Mouse (Mus musculus): ENCODE measurements around the gene Lsm6.

The Lsm6 gene

DNA sequence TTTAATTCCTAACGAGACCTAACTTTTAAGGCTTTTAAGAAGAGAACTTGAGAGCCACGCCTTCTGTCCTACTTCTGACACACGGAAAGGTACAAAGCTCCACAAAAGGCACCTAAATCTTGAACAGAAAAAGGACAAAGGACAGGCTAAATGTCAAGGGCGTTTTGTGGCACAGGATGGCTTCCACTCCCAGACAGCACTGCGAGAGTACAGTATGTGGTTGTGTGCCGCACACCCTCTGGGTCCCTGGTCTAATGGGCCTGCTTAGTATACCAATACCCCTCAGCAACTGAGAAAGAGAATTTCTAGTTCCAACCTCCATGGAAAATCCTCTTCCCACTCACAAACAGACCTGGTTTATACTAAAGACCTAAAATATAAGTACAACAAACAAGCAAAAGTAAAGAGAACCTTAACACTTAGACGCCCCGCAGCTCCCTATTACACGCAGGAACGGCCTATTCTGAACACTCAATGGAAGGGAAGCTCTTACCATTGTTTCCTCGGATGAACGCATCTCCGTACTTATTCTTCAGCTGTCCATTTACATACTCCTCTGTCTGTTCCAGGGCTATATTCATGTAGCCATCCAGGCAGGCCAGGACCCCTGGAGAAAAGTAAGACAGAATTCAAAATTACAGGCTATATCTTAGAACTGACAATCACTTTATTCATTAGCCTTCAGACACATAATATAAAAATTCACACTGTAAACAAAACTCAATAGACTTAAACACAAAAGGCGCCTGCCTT, 11.3 kb downstream of the Lsm6 start:
- in situ Hi-C loops (cut with MboI; ENCODE audit: low pct_unique_long_range_greater_than_20kb in 1 of 2, low sequenced_read_pairs in 2 of 2, unreplicated experiment in 1 of 2) = no loop called here

DNA sequence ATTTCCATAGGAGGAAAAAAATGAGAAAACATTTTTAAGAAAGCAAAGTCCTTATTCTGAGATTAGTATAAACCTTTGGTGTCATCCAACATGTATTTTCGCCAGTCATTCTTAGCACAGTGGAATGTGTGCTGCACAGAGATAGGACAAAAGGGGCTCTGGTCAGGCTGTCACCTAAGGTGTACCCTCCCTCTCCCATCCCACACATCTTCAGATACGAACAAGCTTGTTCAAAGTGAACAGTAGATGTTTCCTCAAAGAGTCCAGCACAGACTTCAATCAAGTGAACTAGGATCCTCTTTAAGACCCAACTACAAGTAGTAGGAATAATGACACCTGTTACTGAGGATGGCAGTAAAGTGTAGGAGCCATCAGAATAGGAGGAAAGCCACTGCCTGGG, 12.1 kb downstream of the Lsm6 start:
- in situ Hi-C loops (cut with MboI; ENCODE audit: low pct_unique_long_range_greater_than_20kb in 1 of 2, low sequenced_read_pairs in 2 of 2, unreplicated experiment in 1 of 2) = no loop called here

DNA sequence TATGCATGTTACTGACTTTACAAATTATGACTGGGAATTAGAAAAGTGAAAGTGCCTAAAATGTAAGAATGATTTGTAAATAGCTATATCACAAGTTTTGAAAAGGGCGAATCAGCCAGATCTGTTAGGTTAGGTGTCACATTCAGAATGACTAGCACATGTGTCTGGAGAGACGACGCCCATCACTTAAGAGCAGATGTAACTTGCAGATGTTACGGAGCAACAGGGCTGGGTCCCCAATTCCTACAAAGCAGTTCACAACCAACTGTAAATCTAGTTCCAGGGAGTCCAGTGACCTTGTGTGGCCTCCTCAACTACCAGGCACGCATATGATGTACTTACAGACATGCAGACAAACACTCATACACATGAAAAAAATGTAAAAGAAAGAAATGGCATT, 12.5 kb downstream of the Lsm6 start:
- in situ Hi-C loops (cut with MboI; ENCODE audit: low pct_unique_long_range_greater_than_20kb in 1 of 2, low sequenced_read_pairs in 2 of 2, unreplicated experiment in 1 of 2) = no loop called here

DNA sequence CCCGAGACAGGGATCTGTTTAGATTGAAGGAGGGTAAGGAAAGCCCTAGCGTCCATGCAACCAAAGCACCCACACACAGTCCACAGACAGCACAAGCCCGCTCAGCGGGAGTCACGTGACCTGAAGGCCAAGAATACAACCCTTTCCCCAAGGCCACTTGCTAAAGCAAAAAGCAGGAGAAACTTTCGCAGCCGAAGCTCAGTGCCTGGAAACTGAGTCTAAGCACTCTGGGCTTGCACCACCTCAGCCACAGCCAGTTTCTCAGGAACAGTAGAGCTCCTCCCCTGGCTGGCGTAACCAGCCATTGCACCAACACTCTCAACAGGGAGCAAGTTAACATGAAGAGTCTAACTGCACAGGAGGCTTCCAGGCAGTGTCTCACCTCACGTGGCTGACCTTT, 13.7 kb downstream of the Lsm6 start:
- in situ Hi-C loops (cut with MboI; ENCODE audit: low pct_unique_long_range_greater_than_20kb in 1 of 2, low sequenced_read_pairs in 2 of 2, unreplicated experiment in 1 of 2) = no loop called here

DNA sequence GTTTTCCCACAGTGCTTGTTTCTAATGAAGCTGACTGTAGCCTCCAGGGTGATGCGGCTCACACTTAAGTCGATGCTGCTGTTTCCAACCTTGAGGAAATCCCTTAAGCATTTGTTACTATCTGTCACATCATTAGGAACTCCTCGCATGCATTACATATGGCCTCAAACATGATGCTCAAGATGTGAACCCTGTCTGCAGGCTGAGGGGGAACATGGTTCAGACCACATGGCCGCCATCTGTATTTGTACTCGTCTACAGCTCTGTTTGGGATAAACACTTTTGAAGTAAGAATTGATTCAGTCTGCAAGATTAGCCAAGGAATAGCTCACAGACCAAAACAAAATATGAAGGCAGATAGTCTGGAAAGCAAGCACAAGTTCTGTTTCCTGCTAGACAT, 14.9 kb downstream of the Lsm6 start:
- in situ Hi-C loops (cut with MboI; ENCODE audit: low pct_unique_long_range_greater_than_20kb in 1 of 2, low sequenced_read_pairs in 2 of 2, unreplicated experiment in 1 of 2) = no loop called here

DNA sequence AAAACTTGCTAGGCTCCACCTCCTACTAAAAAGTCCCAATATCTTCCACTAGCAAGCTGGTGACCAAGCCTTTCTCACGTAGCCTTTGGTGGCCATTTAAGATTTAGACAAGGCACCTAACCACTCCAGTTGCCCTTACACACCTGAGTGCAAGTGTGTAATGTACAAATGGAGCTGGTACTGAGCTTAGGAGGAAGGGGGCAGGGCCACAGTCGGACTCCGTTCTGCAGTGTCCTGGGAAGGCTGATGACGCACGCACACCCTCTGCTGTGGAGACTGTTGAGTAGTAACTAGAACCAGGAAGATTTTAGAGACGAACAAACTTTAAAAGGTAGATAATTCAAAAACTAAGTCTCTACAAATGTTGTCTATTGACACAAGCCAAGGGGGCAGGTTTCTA, 19.7 kb downstream of the Lsm6 start:
- in situ Hi-C loops (cut with MboI; ENCODE audit: low pct_unique_long_range_greater_than_20kb in 1 of 2, low sequenced_read_pairs in 2 of 2, unreplicated experiment in 1 of 2) = no loop called here

DNA sequence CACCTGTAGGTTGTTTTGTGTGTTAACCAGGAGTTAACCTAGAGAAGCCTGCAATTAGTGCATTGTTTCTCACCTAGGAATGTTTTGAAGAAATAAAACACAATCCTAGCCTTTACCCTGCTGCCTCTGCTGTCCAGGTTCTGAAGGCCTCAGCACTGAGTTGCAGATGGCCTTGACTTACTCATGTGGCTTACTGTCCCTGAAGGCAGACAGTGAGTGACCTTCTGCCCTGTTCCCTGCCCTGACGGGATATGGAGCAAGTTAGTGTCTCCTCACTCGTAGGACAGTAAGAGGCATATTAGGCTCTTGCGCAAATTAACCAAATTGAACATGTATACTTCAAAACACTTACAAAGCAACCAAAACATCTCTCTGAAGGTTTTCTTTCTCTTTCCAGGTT, 22.3 kb downstream of the Lsm6 start:
- in situ Hi-C loops (cut with MboI; ENCODE audit: low pct_unique_long_range_greater_than_20kb in 1 of 2, low sequenced_read_pairs in 2 of 2, unreplicated experiment in 1 of 2) = no loop called here

DNA sequence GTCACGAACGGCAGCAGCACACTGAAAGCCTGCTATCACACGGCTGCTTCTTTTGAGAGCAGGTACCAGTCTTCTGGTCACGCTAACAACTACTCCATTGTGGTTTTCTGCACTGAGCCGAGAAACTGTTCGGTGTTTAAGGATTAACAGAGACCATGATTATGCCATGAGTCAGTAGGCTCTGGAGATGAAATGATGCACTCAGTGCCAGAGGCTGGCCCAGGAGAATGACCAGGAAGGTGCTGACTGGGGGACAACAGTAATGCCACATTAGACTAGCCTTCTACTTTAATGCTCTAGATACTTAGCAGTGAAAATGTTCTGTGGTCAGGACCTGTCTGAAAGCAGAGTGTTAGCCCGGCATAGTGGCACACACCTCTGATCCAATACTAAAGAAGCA, 23.0 kb downstream of the Lsm6 start:
- in situ Hi-C loops (cut with MboI; ENCODE audit: low pct_unique_long_range_greater_than_20kb in 1 of 2, low sequenced_read_pairs in 2 of 2, unreplicated experiment in 1 of 2) = no loop called here

DNA sequence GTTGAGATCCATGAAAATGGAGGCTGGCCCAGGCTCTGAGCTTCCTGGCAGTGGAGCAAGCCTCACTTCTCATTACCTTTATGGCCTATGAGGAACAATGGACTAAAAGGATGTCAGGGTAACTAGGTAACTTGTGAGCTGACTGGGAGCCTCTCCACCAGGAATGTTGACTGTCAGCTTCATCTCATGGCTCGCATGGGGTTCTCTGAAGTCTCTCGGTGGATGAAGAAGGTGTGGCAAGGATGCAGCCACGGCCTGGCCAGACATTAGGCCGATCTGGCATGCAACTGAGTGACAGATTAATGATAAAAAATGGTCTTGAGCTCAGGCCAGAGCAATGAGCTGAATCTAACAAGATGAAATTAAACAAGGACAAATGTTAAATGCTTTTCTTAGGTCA, 27.7 kb downstream of the Lsm6 start:
- in situ Hi-C loops (cut with MboI; ENCODE audit: low pct_unique_long_range_greater_than_20kb in 1 of 2, low sequenced_read_pairs in 2 of 2, unreplicated experiment in 1 of 2) = no loop called here

DNA sequence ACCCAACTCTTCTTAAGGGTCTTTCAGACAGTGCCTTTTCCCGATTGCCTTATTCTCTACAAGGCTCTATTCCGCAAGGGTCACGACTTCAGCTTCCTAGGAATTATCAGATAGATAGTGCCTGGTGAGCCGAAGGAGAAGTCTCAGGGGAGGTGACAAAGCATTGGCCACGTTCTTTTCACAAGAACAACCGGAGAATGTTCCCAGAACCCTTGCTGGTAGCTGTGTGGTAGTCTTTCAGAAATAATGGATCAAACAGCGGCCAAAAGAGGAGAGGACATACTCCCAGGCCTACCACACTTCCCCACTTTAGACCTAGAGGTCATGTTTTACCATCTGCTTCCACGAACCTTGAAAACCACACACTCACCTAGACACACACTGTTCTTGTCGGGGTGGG, 44.1 kb downstream of the Lsm6 start:
- in situ Hi-C loops (cut with MboI; ENCODE audit: low pct_unique_long_range_greater_than_20kb in 1 of 2, low sequenced_read_pairs in 2 of 2, unreplicated experiment in 1 of 2) = no loop called here

DNA sequence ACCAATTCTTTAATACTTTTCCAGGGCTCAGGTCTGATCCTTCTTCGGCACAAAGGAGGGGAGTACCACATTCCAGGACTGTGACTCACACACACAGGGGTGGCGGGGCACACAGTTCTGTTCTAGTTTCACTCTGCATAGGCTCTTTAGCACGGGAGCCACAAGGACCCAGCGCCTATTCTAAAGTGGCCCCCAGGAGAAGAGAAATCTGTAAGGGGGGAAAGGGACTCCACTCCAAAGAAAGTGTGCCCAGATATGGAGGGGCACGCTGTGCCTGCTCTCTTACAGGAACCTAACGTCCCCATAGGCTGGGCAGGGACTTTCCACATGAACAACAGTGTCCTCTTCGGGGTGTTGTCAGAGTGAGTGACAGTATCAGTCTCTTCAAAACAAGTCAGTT, 49.7 kb downstream of the Lsm6 start:
- in situ Hi-C loops (cut with MboI; ENCODE audit: low pct_unique_long_range_greater_than_20kb in 1 of 2, low sequenced_read_pairs in 2 of 2, unreplicated experiment in 1 of 2) = no loop called here

DNA sequence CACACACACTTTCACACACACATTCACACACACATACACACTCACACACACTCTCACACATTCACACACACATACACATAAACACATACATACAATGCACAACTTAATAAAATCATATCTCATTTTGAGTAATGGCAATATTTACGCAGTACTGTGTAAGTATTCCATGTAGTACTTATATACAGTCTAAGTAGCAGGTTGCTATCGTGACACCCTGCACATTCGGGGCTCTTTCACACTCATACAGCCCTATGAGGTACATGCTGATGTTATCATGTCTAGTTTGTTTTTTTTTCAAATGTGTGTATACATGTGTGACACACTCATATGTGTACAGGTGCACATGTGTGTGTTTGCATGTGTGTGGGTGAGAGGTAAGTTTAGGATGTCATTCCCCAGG, 50.4 kb downstream of the Lsm6 start:
- in situ Hi-C loops (cut with MboI; ENCODE audit: low pct_unique_long_range_greater_than_20kb in 1 of 2, low sequenced_read_pairs in 2 of 2, unreplicated experiment in 1 of 2) = no loop called here

DNA sequence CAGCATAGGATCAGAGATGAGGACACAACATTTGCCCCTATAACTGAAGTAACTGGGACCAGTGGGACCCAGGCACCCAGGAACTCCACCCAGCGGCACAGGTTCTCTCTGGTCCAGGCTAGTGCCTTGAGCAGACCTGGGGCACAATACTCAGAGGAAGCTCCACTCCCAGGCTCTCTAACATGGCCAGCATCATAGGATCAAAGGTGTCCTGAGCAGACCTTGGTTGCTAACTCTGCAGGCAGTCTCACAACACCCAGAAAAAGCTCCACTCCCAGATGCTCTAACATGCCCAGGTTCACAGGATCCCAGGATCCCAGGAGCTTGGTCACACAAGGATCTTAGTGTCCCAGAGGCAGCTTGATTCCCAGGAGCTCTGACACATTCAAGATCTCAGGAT, 55.4 kb downstream of the Lsm6 start:
- in situ Hi-C loops (cut with MboI; ENCODE audit: low pct_unique_long_range_greater_than_20kb in 1 of 2, low sequenced_read_pairs in 2 of 2, unreplicated experiment in 1 of 2) = no loop called here

DNA sequence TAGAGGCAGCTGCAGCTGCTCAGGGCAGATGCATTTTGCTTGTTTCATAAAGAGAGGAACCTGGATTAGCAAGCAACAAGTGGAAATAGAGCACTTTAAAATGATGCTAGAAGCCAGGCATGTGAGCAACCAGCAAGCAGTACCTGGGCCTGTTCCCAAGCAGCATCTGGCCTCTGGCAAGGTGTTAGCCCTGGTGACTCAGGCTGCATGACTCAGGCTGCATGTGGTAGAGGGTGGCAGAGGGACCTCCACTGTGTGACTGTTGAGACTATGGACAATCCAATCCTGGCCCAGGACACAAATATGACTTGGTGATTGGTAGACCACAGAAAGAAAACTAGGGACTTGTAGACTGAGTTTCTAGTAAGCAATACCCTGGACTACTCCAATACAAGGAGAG, 56.0 kb downstream of the Lsm6 start:
- in situ Hi-C loops (cut with MboI; ENCODE audit: low pct_unique_long_range_greater_than_20kb in 1 of 2, low sequenced_read_pairs in 2 of 2, unreplicated experiment in 1 of 2) = no loop called here

DNA sequence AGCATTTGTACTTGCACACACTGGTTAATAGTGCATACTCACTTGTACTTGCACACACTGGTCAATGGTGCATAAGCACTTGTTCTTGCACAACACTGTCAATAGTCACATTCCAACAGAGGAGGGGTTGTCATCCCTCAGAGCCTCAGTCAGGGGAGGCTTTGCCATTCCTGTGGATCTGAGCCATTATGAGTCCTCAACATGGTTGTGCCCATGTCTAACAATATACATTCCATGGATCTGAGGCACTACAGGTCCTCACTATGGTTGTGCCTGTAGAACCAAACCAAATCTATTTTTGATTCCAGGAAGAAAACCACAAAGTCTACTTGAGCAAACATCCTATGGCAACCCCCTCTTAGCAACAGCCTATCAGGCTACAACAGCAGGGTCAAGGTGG, 61.8 kb downstream of the Lsm6 start:
- in situ Hi-C loops (cut with MboI; ENCODE audit: low pct_unique_long_range_greater_than_20kb in 1 of 2, low sequenced_read_pairs in 2 of 2, unreplicated experiment in 1 of 2) = no loop called here

DNA sequence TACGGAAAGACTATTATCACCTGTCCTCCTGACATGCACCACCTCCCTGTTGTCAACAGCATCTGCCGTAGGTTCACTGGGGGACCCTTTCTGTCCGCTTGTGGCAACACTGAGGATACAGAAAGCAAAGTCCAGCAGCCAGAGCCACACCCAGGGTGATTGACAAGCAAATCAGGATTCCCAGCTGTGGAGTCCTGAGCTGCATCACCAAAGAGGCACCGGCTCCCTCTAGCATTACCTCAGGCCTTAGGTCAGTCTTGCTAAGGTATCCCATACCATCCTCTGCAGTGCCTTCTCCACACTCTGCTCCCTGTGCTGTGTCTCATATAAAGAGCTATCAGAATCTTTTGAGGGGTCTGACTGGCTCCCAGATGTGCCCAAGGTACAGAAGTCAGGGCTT, 66.0 kb downstream of the Lsm6 start:
- in situ Hi-C loops (cut with MboI; ENCODE audit: low pct_unique_long_range_greater_than_20kb in 1 of 2, low sequenced_read_pairs in 2 of 2, unreplicated experiment in 1 of 2) = no loop called here

Measured in mouse embryonic stem cell (cell line).